Mouse (Mus musculus): ENCODE data around the gene Rhoq.

DNA sequence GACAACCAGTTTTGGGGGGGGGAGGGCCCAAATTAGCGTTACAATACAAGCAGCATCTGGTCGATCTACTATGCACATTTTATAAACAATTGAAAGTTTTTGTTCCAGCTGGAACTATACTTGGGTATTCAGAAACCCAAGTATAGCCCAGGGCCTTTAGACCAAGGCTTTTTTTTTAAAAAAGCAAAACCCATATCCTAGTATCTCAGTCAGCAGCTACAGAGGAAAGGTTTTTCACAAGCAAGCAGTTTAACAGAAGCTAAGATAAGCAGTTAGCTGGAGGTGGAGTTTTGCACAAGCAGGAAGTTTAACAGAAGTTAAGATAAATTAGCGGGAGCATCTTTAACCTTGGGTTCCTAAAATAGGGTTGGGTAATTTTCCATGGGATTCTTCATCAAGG is 36.0 kb upstream of the Rhoq start:
- TF ChIP-seq CTCF (IDR thresholded peaks at IDR 0.05; ENCODE audit: borderline replicate concordance, insufficient read depth, low read depth, low read length), result no peak
- no peak for TF ChIP-seq POLR2A (IDR thresholded peaks at IDR 0.05; ENCODE audit: borderline replicate concordance, insufficient read depth, low read length)

Measured in cerebellum, adult 2 months (tissue).